ENCODE assay signal across 9 mouse cellular contexts in genomic region chr17:5886943-5887800, GRCm38 (mm10). TPM values are rescaled to one million over a fixed set of nuclear protein-coding genes. Genes with fewer than 3 reads are reported as not detected.
A peak's percentile ranks its signal among the peaks of the same experiment; 100 is the strongest.
DNase-seq lines count a peak whose midpoint lies in the region; ATAC-seq lines count a peak whose summit lies in the region.
"Had no signal": no experiment of that assay in that cellular context is flagged by ENCODE, and none has a peak within 500 bp of the region (broad histone marks: within the 10 kb centered on the region; RNA-seq: fewer than 3 reads in every experiment).

No protein-coding gene starts in this region.

- peaks cover 9 to 24% of the 10 kb centered on the region in 2 experiments for H3K4me1 ChIP-seq in heart, embryonic 14.5 days (ENCODE audit: control insufficient read depth in 2 of 2, insufficient read depth in 2 of 2, low read length in 2 of 2)
- H3K4me1 ChIP-seq in heart, embryonic 16.5 days (ENCODE audit: control insufficient read depth, insufficient read depth, low read length), result peaks cover 25% of the 10 kb centered on the region
- H3K4me1 ChIP-seq: embryonic facial prominence, embryonic 12.5 days had no signal

- H3K36me3 ChIP-seq in heart, embryonic 14.5 days (ENCODE audit: control insufficient read depth, insufficient read depth, low read length), result peaks cover 20% of the 10 kb centered on the region
- H3K36me3 ChIP-seq in heart, embryonic 16.5 days (ENCODE audit: control insufficient read depth, insufficient read depth), result peaks cover 7% of the 10 kb centered on the region

- H3K9me3 ChIP-seq in heart, embryonic 14.5 days (ENCODE audit: control insufficient read depth, low read length), result no peaks in the 10 kb centered on the region
- no peaks in the 10 kb centered on the region for H3K9me3 ChIP-seq in heart, embryonic 16.5 days (replicated peaks; ENCODE audit: control insufficient read depth, low read length)
- H3K9me3 ChIP-seq: embryonic facial prominence, embryonic 12.5 days had no signal

- 74% methylated on average over 20 of the region's 20 CpGs for WGBS in heart, embryonic 14.5 days
- 64% methylated on average over 20 of the region's 20 CpGs for WGBS in heart, embryonic 16.5 days

- peak overlapping the region in 1 of 2 experiments; percentile 46; a peak in 1 of 4 replicates for H3K27ac ChIP-seq in heart, embryonic 14.5 days (replicated peaks in 1 of 2; ENCODE audit: control insufficient read depth in 1 of 2, insufficient read depth in 1 of 2, low read depth in 2 of 2, low read length in 2 of 2)
- H3K27ac ChIP-seq in heart, embryonic 16.5 days (ENCODE audit: low read length), result 0 out of 2 replicates have a peak overlapping the region, but pooled peaks have one; percentile 14

- peak; percentile 60; the same call in 1 of the 2 replicates for ATAC-seq in heart, embryonic 14.5 days (ENCODE audit: insufficient number of reproducible peaks, insufficient read depth, low FRiP score, low read depth)
- peak; percentile 65 for ATAC-seq in heart, embryonic 16.5 days (replicated peaks; ENCODE audit: extremely low read depth, insufficient read depth, low FRiP score)
- ATAC-seq in megakaryocyte-erythroid progenitor cell, adult 5-6 weeks (replicated peaks; ENCODE audit: low FRiP score, low TSS enrichment, poor library complexity, severe bottlenecking), result peak; percentile 53

- no peak overlapping the region for H3K4me2 ChIP-seq in heart, embryonic 14.5 days (ENCODE audit: low read length)
- no peak overlapping the region for H3K4me2 ChIP-seq in heart, embryonic 16.5 days (ENCODE audit: low read depth, low read length)
- H3K4me2 ChIP-seq: embryonic facial prominence, embryonic 12.5 days had no signal

- no peak overlapping the region for H3K4me3 ChIP-seq in heart, embryonic 14.5 days (ENCODE audit: control insufficient read depth in 1 of 2, insufficient read depth in 1 of 2, low read depth in 1 of 2, low read length in 2 of 2)
- no peak overlapping the region; the same call in 1 of the 2 replicates for H3K4me3 ChIP-seq in heart, embryonic 16.5 days (ENCODE audit: low read length)
- H3K4me3 ChIP-seq: embryonic facial prominence, embryonic 12.5 days had no signal

- DNase-seq in heart, adult 9 months (ENCODE audit: low spot score in 2 of 2), result no peak
- peak; percentile 71 for DNase-seq in 3T3-L1 (ENCODE audit: low read depth, low spot score)
- DNase-seq in MEL-GATA-1-ER (ENCODE audit: extremely low read depth, low read depth), result peak; percentile 28
- DNase-seq in spleen, postnatal 14 days (ENCODE audit: low spot score in 2 of 2), result no peak
- no peak for DNase-seq in adrenal gland, postnatal 36 days

- no peaks in the 10 kb centered on the region for H3K27me3 ChIP-seq in heart, embryonic 14.5 days (ENCODE audit: control insufficient read depth, insufficient read depth, low read length)
- H3K27me3 ChIP-seq in heart, embryonic 16.5 days (ENCODE audit: control insufficient read depth, insufficient read depth, low read length), result no peaks in the 10 kb centered on the region
- H3K27me3 ChIP-seq: embryonic facial prominence, embryonic 12.5 days had no signal

- no peak overlapping the region for H3K9ac ChIP-seq in heart, embryonic 14.5 days (ENCODE audit: low read length)
- no peak overlapping the region for H3K9ac ChIP-seq in heart, embryonic 16.5 days (ENCODE audit: low read length)
- H3K9ac ChIP-seq: embryonic facial prominence, embryonic 12.5 days had no signal

RNA-seq across cellular contexts. Expression of gene Snx9, which starts 46.0 kb away (rescaled TPM):
- polyA plus RNA-seq in heart, embryonic 14.5 days (2014; fragmentation: Nextera tagmentation; extraction: Ambion mirVana), result 28.8 and 29.6 TPM in 2 replicates
- polyA plus RNA-seq in heart, embryonic 16.5 days (2015; fragmentation: Nextera tagmentation; extraction: Ambion mirVana), result 19.4 and 20.9 TPM in 2 replicates
- 25.8 and 28.9 TPM in 2 replicates for total RNA-seq in megakaryocyte-erythroid progenitor cell, adult 5-6 weeks (2014; fragmentation: Nextera tagmentation)
- total RNA-seq in megakaryocyte-erythroid progenitor cell, adult 5-6 weeks (2017), result 16.5 and 20.0 TPM in 2 replicates
- total RNA-seq in adrenal gland, postnatal 36 days (2021), result 10 to 100 TPM; 49.7 to 57.2 TPM

RNA-seq across cellular contexts. Expression of gene Synj2, which starts 53.9 kb away (rescaled TPM):
- polyA plus RNA-seq in heart, embryonic 14.5 days (2014; fragmentation: Nextera tagmentation; extraction: Ambion mirVana), result 4.3 and 4.7 TPM in 2 replicates
- 4.2 and 5.3 TPM in 2 replicates for polyA plus RNA-seq in heart, embryonic 16.5 days (2015; fragmentation: Nextera tagmentation; extraction: Ambion mirVana)
- 2.0 and 3.6 TPM in 2 replicates for total RNA-seq in megakaryocyte-erythroid progenitor cell, adult 5-6 weeks (2014; fragmentation: Nextera tagmentation)
- total RNA-seq in megakaryocyte-erythroid progenitor cell, adult 5-6 weeks (2017), result 1.5 and 1.8 TPM in 2 replicates
- total RNA-seq in adrenal gland, postnatal 36 days (2021), result 10 to 100 TPM; 10.2 to 20.7 TPM

Comparison
In these comparisons a context has a peak if more than half of its experiments do, and no peak if none do; other contexts are left out.
1. DNase-seq: peak in 3T3-L1 (single experiment) and MEL-GATA-1-ER (single experiment); none in heart, adult 9 months (0 of 2), spleen, postnatal 14 days (0 of 2) and adrenal gland, postnatal 36 days (0 of 2).
2. Peak in every context shown above with its lines, with median percentiles within 50 percentile points of each other: ATAC-seq.